Mouse (Mus musculus): ENCODE data around the gene Tmem132d.

Tmem132d gene

GRCm38 (mm10) chr5:128233101-128233500 is 199.8 kb downstream of the Tmem132d start:
- DNase-seq (ENCODE audit: extremely low spot score, low read depth, low spot score), result no peak

- DNase-seq (ENCODE audit: extremely low spot score, low read depth, low spot score), result no peak
Observed at GRCm38 (mm10) chr5:128218281-128218680, 214.6 kb downstream of the Tmem132d start.

- no peak for DNase-seq (ENCODE audit: extremely low spot score, low read depth, low spot score)
Observed at GRCm38 (mm10) chr5:128211125-128211524, 221.8 kb downstream of the Tmem132d start.

- DNase-seq (ENCODE audit: extremely low spot score, low read depth, low spot score), result no peak
Observed at GRCm38 (mm10) chr5:128205716-128206115, 227.2 kb downstream of the Tmem132d start.

- DNase-seq (ENCODE audit: extremely low spot score, low read depth, low spot score), result no peak
Observed at GRCm38 (mm10) chr5:128204685-128205320, 228.1 kb downstream of the Tmem132d start.

GRCm38 (mm10) chr5:128203879-128204581 is 228.8 kb downstream of the Tmem132d start:
- no peak for DNase-seq (ENCODE audit: extremely low spot score, low read depth, low spot score)

GRCm38 (mm10) chr5:128194106-128194505 is 238.8 kb downstream of the Tmem132d start:
- DNase-seq (ENCODE audit: extremely low spot score, low read depth, low spot score), result no peak

GRCm38 (mm10) chr5:128192485-128193055 is 240.3 kb downstream of the Tmem132d start:
- DNase-seq (ENCODE audit: extremely low spot score, low read depth, low spot score), result no peak

- DNase-seq (ENCODE audit: extremely low spot score, low read depth, low spot score), result no peak
Observed at GRCm38 (mm10) chr5:128191710-128192109, 241.2 kb downstream of the Tmem132d start.

GRCm38 (mm10) chr5:128190243-128190820 is 242.5 kb downstream of the Tmem132d start:
- no peak for DNase-seq (ENCODE audit: extremely low spot score, low read depth, low spot score)

GRCm38 (mm10) chr5:128176234-128176633 is 256.6 kb downstream of the Tmem132d start:
- DNase-seq (ENCODE audit: extremely low spot score, low read depth, low spot score), result no peak

- DNase-seq (ENCODE audit: extremely low spot score, low read depth, low spot score), result no peak
Observed at GRCm38 (mm10) chr5:128158901-128159675, 273.8 kb downstream of the Tmem132d start.

- no peak for DNase-seq (ENCODE audit: extremely low spot score, low read depth, low spot score)
Observed at GRCm38 (mm10) chr5:128151461-128151860, 281.4 kb downstream of the Tmem132d start.

GRCm38 (mm10) chr5:128146901-128147645 is 285.8 kb downstream of the Tmem132d start:
- no peak for DNase-seq (ENCODE audit: extremely low spot score, low read depth, low spot score)

GRCm38 (mm10) chr5:128144799-128145198 is 288.1 kb downstream of the Tmem132d start:
- DNase-seq (ENCODE audit: extremely low spot score, low read depth, low spot score), result no peak

- no peak for DNase-seq (ENCODE audit: extremely low spot score, low read depth, low spot score)
Observed at GRCm38 (mm10) chr5:128136818-128137217, 296.1 kb downstream of the Tmem132d start.

- DNase-seq (ENCODE audit: extremely low spot score, low read depth, low spot score), result no peak
Observed at GRCm38 (mm10) chr5:128122656-128123055, 310.2 kb downstream of the Tmem132d start.

GRCm38 (mm10) chr5:128119171-128119570 is 313.7 kb downstream of the Tmem132d start:
- no peak for DNase-seq (ENCODE audit: extremely low spot score, low read depth, low spot score)

- no peak for DNase-seq (ENCODE audit: extremely low spot score, low read depth, low spot score)
Observed at GRCm38 (mm10) chr5:128113107-128113506, 319.8 kb downstream of the Tmem132d start.

GRCm38 (mm10) chr5:128112518-128112917 is 320.4 kb downstream of the Tmem132d start:
- DNase-seq (ENCODE audit: extremely low spot score, low read depth, low spot score), result no peak

Data from hindlimb bud, embryonic 11.5 days (tissue).